Mouse (Mus musculus) megakaryocyte, embryonic 14.5 days (primary cell): ENCODE measurements around the gene Hist1h4a.

ENCODE experiments used
- FLI1 ChIP-seq: IDR thresholded peaks from 2 replicates; pipeline ENCODE4 v1.6.1; 2012; ENCODE audit warnings: low read length, inconsistent platforms, mixed read lengths
- GATA1 ChIP-seq: IDR thresholded peaks from 3 replicates; pipeline ENCODE4 v1.6.1; 2012; ENCODE audit warnings: mixed read lengths, low read length, inconsistent platforms, borderline replicate concordance

DNA sequence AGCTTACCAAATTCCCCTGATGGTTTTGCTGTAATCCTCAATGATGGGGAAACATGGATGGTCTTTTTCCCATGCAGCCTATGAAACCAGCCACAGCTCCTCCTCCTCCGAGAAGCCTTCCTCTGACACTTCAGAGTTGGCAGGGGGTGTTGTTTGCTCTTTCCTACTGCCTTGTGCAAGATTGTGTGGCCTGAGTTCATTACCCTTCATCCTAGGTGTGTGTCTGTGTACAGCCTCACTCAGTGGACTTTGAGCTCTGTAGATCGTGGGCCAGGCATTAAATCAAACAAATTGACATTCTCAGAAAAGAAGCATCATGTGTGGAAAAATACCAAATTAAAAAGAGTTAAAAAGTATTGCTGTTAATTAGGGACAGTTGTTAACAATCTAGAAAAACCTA, 43.5 kb upstream of the Hist1h4a start:
- no peak for TF ChIP-seq GATA1
- TF ChIP-seq FLI1: no peak
